Mouse (Mus musculus) kidney, adult 18-20 months (tissue): ENCODE measurements at regions not wholly inside any gene's neighbourhood (a gene's known extent, or its start where the extent isn't known, plus 50 kb on each side); places are given as distances from the start of the nearest gene placed in this dataset.
A peak's percentile ranks its signal among the peaks of the same experiment; 100 is the strongest.

Source experiments
- DNase-seq: peaks from one replicate; pipeline ENCODE4 v3.0.0; 2021

DNA sequence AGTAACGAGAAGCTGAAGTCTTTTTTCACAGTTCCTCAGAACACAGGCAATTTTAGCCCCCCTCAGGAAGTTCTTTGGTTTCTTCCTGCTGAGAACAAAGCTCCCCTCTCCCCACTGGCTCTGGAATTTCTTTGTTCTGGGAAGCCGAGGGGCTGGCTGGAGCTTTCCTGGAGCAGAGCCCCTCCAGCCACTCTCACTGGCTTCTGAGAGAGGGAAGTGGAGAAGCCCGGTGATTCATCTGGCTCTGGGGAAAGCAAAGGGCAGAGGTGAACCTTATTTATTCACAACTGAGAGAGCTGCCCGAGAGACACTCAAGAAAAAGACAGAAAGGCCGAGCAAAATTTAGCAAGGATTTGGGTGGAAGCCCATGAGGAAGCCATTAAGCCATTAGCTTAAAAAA is 63.9 kb downstream of the Ddx3x start:
- peak; percentile 5 for DNase-seq

DNA sequence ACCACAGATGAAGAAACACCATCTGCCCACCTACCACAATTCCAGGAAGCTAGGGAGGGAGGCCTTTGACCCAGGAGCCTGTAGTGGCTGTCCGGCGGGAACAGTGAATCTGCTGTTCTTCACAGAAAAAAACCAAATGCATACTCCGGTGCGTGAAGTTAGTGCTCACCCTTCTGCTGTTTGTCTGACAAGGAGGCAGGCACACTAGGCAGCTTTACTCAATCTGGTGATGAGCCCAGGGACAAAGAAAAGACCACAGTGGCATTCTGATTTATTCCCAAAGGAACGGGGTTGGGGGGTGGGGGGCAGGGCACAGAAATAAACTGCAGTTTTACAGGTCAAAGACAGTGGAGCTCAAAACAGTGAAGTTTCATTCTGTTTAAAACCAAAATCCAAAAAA is 64.4 kb downstream of the Ddx3x start:
- DNase-seq, result no peak

DNA sequence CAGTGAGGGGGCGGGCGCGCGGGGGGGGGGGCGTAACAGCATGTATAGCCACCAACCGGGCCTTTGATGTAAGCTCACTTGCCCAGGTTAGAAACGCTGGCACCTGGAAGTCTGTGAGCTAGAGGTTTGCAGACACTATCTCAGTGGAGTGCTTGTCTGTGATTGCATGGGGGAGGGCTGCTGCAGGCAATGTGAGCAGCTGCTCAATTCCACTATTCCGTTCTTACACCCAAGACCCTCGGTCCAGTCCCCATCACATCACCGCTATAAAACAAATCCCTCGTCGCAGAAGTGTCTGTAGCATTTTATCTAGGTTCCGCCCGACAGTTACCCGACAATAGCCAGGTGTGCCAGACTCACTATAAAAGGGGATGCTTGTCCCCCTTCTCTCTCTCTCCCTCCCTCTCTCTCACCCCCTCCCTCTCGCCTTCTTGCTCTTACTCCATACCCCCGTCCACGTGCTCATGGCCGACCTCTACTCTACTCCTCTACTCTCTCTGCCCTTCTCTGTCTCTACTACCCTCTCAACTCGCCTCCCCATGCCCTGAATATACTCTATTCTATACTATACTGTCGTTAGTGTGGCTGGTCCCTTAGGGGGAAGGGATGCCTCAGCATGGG is 65.4 kb downstream of the Ddx3x start:
- DNase-seq, result no peak

DNA sequence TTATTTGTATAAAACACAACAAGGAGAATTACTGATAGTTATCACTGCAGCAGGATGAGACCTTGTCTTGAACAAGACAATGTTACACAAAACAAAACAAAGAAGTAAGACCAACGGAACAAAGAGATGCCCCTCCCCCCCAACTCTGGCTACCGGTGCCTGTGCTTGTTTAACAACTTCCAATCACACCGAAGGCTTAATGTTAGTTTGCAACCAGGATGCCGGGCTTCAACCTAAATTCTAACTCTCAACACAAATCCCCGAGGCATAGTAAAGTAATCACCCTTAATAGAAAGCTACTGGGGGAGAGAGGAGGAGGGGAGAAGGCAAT is 65.9 kb downstream of the Ddx3x start:
- DNase-seq, result no peak

DNA sequence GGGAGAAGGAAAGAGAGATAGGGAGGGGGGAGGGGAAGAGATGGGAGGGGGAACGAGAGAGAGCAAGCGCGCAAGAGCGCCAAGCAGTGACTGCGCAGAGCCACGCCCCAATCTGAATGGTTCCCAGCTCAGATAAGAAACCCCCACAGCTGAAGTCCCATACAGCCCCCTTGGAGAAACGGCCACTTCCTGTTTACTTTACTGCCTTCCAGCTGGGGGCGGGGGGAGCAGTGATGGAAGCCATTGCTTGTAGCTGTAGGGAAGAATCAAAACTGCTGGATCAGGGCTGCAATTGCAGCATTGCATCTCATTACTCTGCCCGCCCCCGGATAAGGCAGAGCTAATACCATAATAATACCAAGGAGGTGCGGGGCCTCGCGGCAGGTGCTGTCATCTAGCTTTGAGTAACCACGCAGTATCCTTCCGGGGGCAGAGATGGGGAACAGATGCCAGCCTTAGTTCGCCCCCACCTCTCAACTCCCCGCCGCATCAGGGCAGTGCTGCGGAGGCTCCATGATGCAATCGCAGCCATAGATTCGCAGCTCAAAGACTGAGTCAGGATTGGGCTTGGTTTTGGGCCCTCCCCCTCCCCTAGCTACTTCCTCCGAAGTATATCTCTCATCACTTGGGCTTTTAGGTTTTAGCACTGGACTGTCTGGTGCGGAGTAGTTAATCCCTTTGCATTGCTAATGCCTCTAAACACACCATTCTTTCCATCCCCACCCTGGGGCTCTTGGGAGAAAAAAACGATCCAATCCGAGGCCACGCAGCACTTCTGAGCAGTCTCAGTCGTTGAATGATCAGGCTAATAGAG is 66.5 kb downstream of the Ddx3x start:
- DNase-seq, result peak; percentile 50

DNA sequence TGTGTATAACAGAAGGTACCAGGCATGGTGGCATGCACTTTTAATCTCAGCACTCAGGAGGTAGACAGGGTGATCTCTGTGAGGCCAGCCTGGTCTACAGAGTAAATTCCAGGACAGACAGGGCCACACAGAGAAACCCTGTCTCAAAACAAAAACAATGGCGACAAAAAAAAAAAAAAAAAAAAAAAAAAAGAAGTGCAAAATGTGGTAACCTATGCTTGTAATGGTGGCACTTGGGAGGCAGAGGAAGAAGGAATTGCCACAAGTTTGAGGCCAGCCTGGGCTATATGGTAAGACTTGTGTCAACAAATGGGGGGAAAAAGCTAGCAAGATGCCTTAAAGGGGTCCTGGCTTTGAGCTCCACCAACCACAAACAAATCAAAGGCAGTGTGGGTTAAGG is 67.6 kb downstream of the Ddx3x start:
- no peak for DNase-seq

DNA sequence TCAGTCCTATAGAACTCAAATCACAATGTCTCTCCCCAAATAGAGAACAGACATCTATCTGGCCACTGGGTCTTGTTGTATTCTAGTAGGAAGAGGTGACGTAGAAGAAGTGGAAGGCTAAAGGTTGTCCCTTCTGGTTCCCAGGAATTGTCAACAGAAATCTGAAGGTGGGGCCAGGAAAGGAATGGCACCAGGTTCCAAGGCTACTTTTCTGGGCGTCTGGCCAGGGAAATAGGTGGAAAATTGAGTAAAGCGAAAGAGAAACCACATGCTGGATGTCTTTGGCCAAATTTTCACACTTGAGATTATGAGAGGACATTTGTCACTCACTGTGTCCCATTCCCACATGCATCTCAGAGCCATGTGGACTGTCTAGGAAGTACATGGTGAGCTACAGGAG is 69.7 kb downstream of the Ddx3x start:
- peak; percentile 28 for DNase-seq

DNA sequence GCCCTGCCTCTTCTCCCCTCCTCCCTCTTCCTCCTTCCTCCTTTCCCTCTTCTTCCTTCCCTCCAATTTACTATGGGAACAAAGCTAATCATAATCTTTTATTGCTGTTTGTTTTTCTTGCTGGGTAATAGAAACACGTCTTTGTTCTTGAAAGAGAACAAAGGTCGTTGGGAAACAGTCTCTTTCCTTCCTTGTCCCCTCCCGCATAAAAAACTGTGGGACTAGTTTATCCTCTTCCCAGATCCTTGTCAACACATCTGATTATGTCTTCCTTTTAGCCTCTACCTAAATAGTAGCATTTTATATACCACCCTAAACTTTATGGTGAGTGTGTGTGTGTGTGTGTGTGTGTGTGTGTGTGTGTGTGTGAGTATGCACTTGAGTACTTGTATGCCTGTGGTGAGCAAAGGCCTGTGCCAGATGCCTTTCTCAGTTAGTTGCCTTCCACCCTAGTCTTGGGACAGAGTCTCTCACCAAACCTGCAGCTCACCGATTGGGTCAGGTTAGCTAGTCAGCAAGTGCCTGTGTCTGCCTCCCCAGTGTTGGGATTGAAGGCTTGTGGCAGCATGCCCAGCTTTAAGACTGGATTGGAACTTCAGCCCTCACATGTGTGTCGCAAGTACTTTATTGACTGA is 76.5 kb downstream of the Ddx3x start:
- DNase-seq, result no peak

DNA sequence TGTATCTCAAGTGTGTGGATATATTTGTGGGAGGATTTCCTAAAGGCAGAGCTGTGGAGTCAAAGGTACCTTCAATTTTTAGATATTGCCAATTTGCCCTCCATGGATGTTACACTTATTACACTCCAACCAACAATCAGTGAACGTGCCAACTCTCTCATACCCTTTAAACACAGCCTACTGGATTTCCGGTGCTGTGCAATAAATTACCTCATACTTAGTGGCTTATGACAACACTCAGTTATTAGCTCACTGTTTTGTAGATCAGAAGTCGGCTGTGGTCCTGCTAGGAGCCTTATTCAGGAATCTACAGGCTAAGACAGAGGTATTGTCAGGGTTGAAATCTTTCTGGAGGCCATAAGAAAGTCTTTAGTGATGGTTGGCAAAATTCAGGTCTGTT is 77.2 kb downstream of the Ddx3x start:
- no peak for DNase-seq

DNA sequence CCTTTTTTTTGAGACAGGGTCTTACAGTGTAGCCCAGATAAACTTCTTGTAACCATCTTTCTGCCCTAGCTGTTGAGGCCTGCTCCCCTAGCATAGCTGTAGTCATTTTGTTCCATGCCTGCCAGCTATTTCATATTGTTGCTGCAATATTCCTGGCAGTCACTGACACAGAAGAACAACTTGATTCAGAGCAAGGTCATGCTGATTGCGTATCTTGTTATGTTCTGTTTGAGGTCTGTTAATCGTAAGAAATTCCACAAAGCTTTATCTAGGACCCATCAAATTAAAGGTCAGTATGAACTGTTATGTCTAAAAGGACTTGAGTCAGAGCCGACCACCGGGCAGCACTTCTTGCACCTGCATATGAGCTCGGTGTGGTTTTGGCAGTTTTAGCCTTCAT is 79.7 kb downstream of the Ddx3x start:
- DNase-seq, result no peak

DNA sequence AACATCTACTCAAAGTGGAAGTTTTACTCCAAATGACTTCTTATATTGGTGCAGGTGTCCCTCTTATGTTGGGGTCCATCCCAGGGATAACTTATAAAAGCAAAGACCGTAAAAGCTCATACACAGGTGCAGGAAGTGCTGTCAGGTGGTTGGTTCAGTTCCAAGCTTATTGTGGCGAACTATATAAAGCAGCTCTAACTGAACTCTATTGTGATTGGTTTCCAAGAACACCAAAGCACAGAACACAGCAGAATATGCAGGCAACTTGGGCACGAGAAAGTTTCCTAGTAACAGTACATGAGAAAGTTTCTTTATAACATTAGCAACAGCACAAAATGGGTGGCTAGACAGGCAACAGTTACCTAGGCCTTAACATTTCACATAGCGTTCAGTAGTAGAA is 89.5 kb downstream of the Ddx3x start:
- no peak for DNase-seq

DNA sequence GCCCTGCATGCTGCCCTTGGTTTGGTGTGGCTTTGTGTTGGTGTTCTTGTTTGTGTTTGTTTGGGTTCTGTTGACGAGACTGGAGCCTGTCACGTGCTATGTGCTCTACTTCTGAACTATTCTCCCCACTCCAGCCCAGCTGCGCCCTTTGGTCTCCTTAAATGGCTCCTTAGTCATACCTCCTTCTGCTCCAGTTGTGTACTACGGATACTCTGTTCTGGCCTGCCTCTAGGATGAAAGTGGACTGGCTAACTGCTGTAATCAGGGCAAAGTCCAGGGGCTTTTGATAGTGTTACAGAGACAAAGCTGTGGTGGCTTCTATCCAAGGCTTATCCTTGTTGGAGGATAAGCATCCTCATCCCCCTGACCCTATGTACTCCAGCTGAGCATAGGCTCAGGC is 92.0 kb downstream of the Ddx3x start:
- no peak for DNase-seq

DNA sequence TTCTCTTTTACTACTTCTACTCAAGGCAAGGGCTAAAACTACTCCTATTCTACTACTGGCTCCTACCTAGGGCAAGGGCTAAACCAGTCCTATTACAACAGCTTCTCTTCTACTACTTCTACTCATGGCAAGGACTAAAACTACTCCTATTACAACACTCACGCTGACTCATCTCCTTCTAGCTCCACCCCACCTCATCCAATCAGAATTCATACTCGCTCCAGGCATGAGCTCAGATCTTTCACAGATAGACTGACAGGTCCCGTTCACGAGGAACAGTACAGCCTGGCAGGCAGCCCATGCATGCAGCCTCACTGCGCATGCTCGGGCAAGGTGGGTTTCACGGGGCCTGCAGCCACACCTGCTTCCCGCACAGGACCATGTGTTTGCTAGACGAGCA is 79.6 kb upstream of the Nyx start:
- no peak for DNase-seq

DNA sequence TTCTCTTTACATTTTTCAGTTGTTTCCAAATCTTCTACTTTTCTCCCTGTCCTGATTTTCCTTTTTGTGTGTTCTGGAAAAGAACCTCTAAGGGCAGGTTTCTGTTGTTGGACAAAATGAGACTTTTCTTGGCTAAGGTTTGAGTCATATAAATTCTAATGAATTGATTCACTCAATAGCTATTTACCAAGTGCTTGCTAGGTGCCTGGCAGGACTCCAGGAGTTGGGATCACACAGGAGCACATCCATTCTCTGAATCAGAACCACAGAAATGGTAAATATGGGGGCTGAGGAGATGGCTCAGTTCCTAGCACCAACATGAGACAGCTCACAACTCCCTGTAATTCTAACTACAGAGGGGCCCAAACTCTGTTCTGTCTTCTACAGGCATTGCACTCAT is 67.4 kb upstream of the Nyx start:
- no peak for DNase-seq

DNA sequence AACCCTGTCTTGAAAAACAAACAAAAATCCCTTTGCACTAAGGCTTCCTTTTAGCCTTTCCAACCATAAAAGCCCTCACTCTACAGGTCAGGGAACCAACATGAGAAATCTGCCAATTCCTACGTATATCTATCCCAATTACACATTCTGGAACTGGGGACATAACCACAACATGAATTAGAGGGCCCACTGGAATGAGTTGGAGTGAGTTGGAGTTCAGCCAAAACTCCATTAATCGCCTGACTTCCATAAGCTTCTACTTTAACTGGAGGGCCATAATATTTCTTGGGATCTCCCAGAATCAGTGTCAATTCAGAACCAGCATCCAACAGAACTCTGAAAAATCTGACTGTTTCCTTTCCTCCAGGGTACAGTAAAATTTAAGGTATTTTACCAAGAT is 53.2 kb upstream of the Nyx start:
- no peak for DNase-seq

DNA sequence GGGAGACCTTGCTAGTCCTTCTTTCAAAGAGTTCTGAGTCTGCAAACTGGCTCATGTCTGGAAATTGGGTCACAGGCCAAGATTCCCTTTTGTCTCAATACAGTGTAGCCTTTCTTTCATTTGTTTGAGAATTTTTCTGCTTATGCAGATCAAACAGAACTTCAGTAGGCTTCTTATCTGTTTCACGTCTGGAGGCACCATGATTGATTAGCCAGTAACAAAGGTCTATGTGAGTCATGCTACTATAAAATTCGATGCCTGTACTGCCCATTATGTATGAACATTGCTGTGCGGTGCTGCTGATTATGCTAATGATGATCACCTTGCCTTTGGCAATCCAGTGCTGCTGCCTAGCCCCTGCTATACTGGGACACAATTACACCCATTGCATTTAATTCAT is 52.8 kb upstream of the Nyx start:
- DNase-seq, result no peak
